Mouse (Mus musculus) neural tube, embryonic 12.5 days (tissue): ENCODE results near the gene Rab5b. TPM values are rescaled to one million over a fixed set of nuclear protein-coding genes. Genes with fewer than 3 reads are reported as not detected.
"Not testable (repeated sequence)": the region's sequence is repeated elsewhere in the genome, so short reads cannot be mapped to it uniquely, and the experiment has no call there.

Source experiments
- ATAC-seq: fragments of 200-750 bp; cut with Nextera tagmentation; 2 replicates; pipeline ENCODE4 v1.8.0; 2017; ENCODE audit warnings: low read depth, mild to moderate bottlenecking, moderate TSS enrichment, moderate library complexity; ENCODE audit not compliant: low FRiP score
- H3K27ac ChIP-seq: fragments of 300-500 bp; sonication (generic); 2 replicates; pipeline ENCODE4 v1.5.1; 2016
- H3K27me3 ChIP-seq: fragments of 300-500 bp; sonication (generic); replicated peaks from 2 replicates; pipeline ENCODE4 v1.6.1; 2016; ENCODE audit warnings: mild to moderate bottlenecking
- H3K36me3 ChIP-seq: fragments of 300-500 bp; sonication (generic); 2 replicates; pipeline ENCODE4 v1.6.1; 2016; ENCODE audit warnings: mild to moderate bottlenecking
- H3K4me1 ChIP-seq: fragments of 300-500 bp; sonication (generic); 2 replicates; pipeline ENCODE4 v1.6.1; 2016
- H3K4me2 ChIP-seq: fragments of 300-500 bp; sonication (generic); replicated peaks from 2 replicates; pipeline ENCODE4 v1.6.1; 2016; ENCODE audit warnings: mild to moderate bottlenecking
- H3K4me3 ChIP-seq: fragments of 300-500 bp; sonication (generic); 2 replicates; pipeline ENCODE4 v1.5.1; 2016
- H3K9ac ChIP-seq: fragments of 300-500 bp; sonication (generic); 2 replicates; pipeline ENCODE4 v1.6.1; 2016; ENCODE audit warnings: mild to moderate bottlenecking
- H3K9me3 ChIP-seq: fragments of 300-500 bp; sonication (generic); 2 replicates; pipeline ENCODE4 v1.6.1; 2016; ENCODE audit warnings: mild to moderate bottlenecking
- WGBS: fragments of 180-500 bp; shearing (Covaris S2); methylation state at CpG from one replicate; pipeline ENCODE4 v1.1.7; 2016; 5-methylcytosine and 5-hydroxymethylcytosine counted together
- polyA plus RNA-seq: library from polyadenylated mRNA; unstranded; fragments of >200 nt; fragmentation: Nextera tagmentation; extraction: Ambion mirVana; gene quantifications from 2 replicates; pipeline ENCODE4 v1.2.1, GENCODE M21; 2016

Rab5b gene
- 90.8 and 101 TPM in 2 replicates for polyA plus RNA-seq

- H3K9ac ChIP-seq = peak within 1 kb of the TSS; percentile 94
- H3K4me3 ChIP-seq = peak within 1 kb of the TSS; percentile 90
- peak; percentile 100 for ATAC-seq
- under 1% methylated on average over 40 of the region's 40 CpGs for WGBS
- peak within 1 kb of the TSS; percentile 92 for H3K27ac ChIP-seq
- no peaks in the 10 kb centered on the region for H3K9me3 ChIP-seq
- H3K4me1 ChIP-seq = peaks cover 9% of the 10 kb centered on the region
- H3K4me2 ChIP-seq = peak within 1 kb of the TSS; percentile 70
- H3K36me3 ChIP-seq = peaks cover 19% of the 10 kb centered on the region
- no peaks in the 10 kb centered on the region for H3K27me3 ChIP-seq
Observed at GRCm38 (mm10) chr10:128695992-128696807, at the start of gene Rab5b. Gene Rab5b (minus strand): TSS chr10:128696264.

- H3K27me3 ChIP-seq = peaks cover 39% of the 10 kb centered on the region
- WGBS = 28% methylated on average over 18 of the region's 18 CpGs
Observed at GRCm38 (mm10) chr10:128744680-128745601, 48.9 kb upstream of the Rab5b start, which contains the start of gene Dgka. Gene Dgka (minus strand): TSS chr10:128744855.

GRCm38 (mm10) chr10:128744211-128744610 lies 48.1 kb upstream of the Rab5b start:
- peak overlapping the region; percentile 56 for H3K4me3 ChIP-seq
- no peak for ATAC-seq
- H3K27ac ChIP-seq = no peak overlapping the region
- WGBS = 14% methylated on average over 8 of the region's 8 CpGs
- H3K4me2 ChIP-seq = peak overlapping the region; percentile 78
- H3K4me1 ChIP-seq = peaks cover 12% of the 10 kb centered on the region
- H3K9ac ChIP-seq = peak overlapping the region; percentile 64
- peaks cover 39% of the 10 kb centered on the region for H3K27me3 ChIP-seq
- no peaks in the 10 kb centered on the region for H3K9me3 ChIP-seq
- H3K36me3 ChIP-seq = no peaks in the 10 kb centered on the region

More at GRCm38 (mm10) chr10:128744680-128745601, 48.9 kb upstream of the Rab5b start, which contains the start of gene Dgka:
- H3K27ac ChIP-seq = no peak within 1 kb of the TSS
- peak within 1 kb of the TSS; percentile 64 for H3K9ac ChIP-seq
- ATAC-seq = no peak
- H3K36me3 ChIP-seq = no peaks in the 10 kb centered on the region
- H3K4me3 ChIP-seq = peak within 1 kb of the TSS; percentile 56
- H3K4me2 ChIP-seq = peak within 1 kb of the TSS; percentile 78
- H3K4me1 ChIP-seq = peaks cover 18% of the 10 kb centered on the region
- no peaks in the 10 kb centered on the region for H3K9me3 ChIP-seq

- under 1% methylated on average over 37 of the region's 37 CpGs for WGBS
Observed at GRCm38 (mm10) chr10:128743791-128744191, 47.7 kb upstream of the Rab5b start.

GRCm38 (mm10) chr10:128743235-128743634 lies 47.2 kb upstream of the Rab5b start:
- Histone ChIP-seq H3K4me3 (peak overlapping the region; percentile 56), H3K9ac (peak overlapping the region; percentile 64; the same call in 1 of the 2 replicates), H3K9me3 (no peaks in the 10 kb centered on the region), H3K36me3 (no peaks in the 10 kb centered on the region), H3K27me3 (peaks cover 39% of the 10 kb centered on the region), H3K4me2 (peak overlapping the region; percentile 78), H3K4me1 (peaks cover 11% of the 10 kb centered on the region), H3K27ac (no peak overlapping the region)
- ATAC-seq = no peak
- 4% methylated on average over 7 of the region's 7 CpGs for WGBS

More at GRCm38 (mm10) chr10:128743791-128744191, 47.7 kb upstream of the Rab5b start:
- Histone ChIP-seq H3K27me3 (peaks cover 39% of the 10 kb centered on the region), H3K9ac (peak overlapping the region; percentile 64), H3K4me1 (peaks cover 11% of the 10 kb centered on the region), H3K36me3 (no peaks in the 10 kb centered on the region), H3K27ac (no peak overlapping the region), H3K4me2 (peak overlapping the region; percentile 78), H3K9me3 (no peaks in the 10 kb centered on the region), H3K4me3 (peak overlapping the region; percentile 56)
- ATAC-seq = no peak

- ATAC-seq = no peak
- WGBS = 36% methylated on average over 4 of the region's 4 CpGs
- Histone ChIP-seq H3K9me3 (no peaks in the 10 kb centered on the region), H3K36me3 (no peaks in the 10 kb centered on the region), H3K27ac (no peak overlapping the region), H3K27me3 (peaks cover 39% of the 10 kb centered on the region), H3K4me1 (peaks cover 12% of the 10 kb centered on the region), H3K4me3 (no peak overlapping the region), H3K9ac (no peak overlapping the region), H3K4me2 (no peak overlapping the region)
Observed at GRCm38 (mm10) chr10:128742616-128743015, 46.6 kb upstream of the Rab5b start.

GRCm38 (mm10) chr10:128740296-128740695 lies 44.2 kb upstream of the Rab5b start:
- no peak for ATAC-seq
- H3K27me3 ChIP-seq = peaks cover 34% of the 10 kb centered on the region
- no peaks in the 10 kb centered on the region for H3K36me3 ChIP-seq
- no peak overlapping the region for H3K4me2 ChIP-seq
- H3K4me3 ChIP-seq = no peak overlapping the region
- peaks cover 13% of the 10 kb centered on the region for H3K4me1 ChIP-seq
- no peak overlapping the region for H3K27ac ChIP-seq
- WGBS = 84% methylated on average over 2 of the region's 2 CpGs
- H3K9me3 ChIP-seq = no peaks in the 10 kb centered on the region
- no peak overlapping the region for H3K9ac ChIP-seq

- Histone ChIP-seq H3K9me3 (no peaks in the 10 kb centered on the region), H3K4me2 (peak overlapping the region; percentile 50), H3K9ac (peak overlapping the region; percentile 33; the same call in 1 of the 2 replicates), H3K27ac (no peak overlapping the region), H3K36me3 (no peaks in the 10 kb centered on the region), H3K4me3 (no peak overlapping the region), H3K4me1 (peaks cover 6% of the 10 kb centered on the region; the same call in 1 of the 2 replicates), H3K27me3 (peaks cover 10% of the 10 kb centered on the region)
- 0 out of 2 replicates have a peak, but pooled peaks have one; percentile 33 for ATAC-seq
- 2% methylated on average over 15 of the region's 15 CpGs for WGBS
Observed at GRCm38 (mm10) chr10:128737435-128737834, 41.4 kb upstream of the Rab5b start.

- Histone ChIP-seq H3K4me1 (no peaks in the 10 kb centered on the region), H3K9ac (no peak overlapping the region), H3K4me3 (no peak overlapping the region), H3K36me3 (no peaks in the 10 kb centered on the region), H3K9me3 (no peaks in the 10 kb centered on the region), H3K27me3 (no peaks in the 10 kb centered on the region), H3K4me2 (no peak overlapping the region), H3K27ac (no peak overlapping the region)
- no peak for ATAC-seq
Observed at GRCm38 (mm10) chr10:128731992-128732391, 35.9 kb upstream of the Rab5b start.

- H3K4me2 ChIP-seq = no peak overlapping the region
- H3K36me3 ChIP-seq = no peaks in the 10 kb centered on the region
- ATAC-seq = peak; percentile 71
- H3K4me1 ChIP-seq = no peaks in the 10 kb centered on the region
- no peak overlapping the region for H3K4me3 ChIP-seq
- no peaks in the 10 kb centered on the region for H3K9me3 ChIP-seq
- H3K9ac ChIP-seq = no peak overlapping the region
- H3K27ac ChIP-seq = no peak overlapping the region
- WGBS = 21% methylated on average over 10 of the region's 10 CpGs
- H3K27me3 ChIP-seq = no peaks in the 10 kb centered on the region
Observed at GRCm38 (mm10) chr10:128731002-128731433, 35.0 kb upstream of the Rab5b start.

- Histone ChIP-seq H3K27me3 (no peaks in the 10 kb centered on the region), H3K9ac (no peak overlapping the region), H3K4me2 (no peak overlapping the region), H3K4me3 (no peak overlapping the region), H3K4me1 (no peaks in the 10 kb centered on the region), H3K36me3 (no peaks in the 10 kb centered on the region), H3K27ac (no peak overlapping the region), H3K9me3 (no peaks in the 10 kb centered on the region)
- no peak for ATAC-seq
- WGBS = 88% methylated on average over 5 of the region's 5 CpGs
Observed at GRCm38 (mm10) chr10:128728059-128728458, 32.0 kb upstream of the Rab5b start.

- not testable (repeated sequence) for ATAC-seq, H3K4me2 ChIP-seq, H3K4me3 ChIP-seq, H3K9me3 ChIP-seq, H3K36me3 ChIP-seq, H3K27ac ChIP-seq, H3K9ac ChIP-seq, H3K4me1 ChIP-seq, H3K27me3 ChIP-seq
- WGBS = 91% methylated on average over 4 of the region's 4 CpGs
Observed at GRCm38 (mm10) chr10:128725466-128725865, 29.4 kb upstream of the Rab5b start.
